Mouse (Mus musculus) monocyte, adult 59 days (primary cell): ENCODE measurements around the gene 2210016F16Rik. TPM values are rescaled to one million over a fixed set of nuclear protein-coding genes. Genes with fewer than 3 reads are reported as not detected.

Experiments used
- total RNA-seq, 2 experiments: library from RNA; stranded (reverse); gene quantifications; one replicate each; pipeline ENCODE4 v1.2.4; 2023

Gene 2210016F16Rik
- total RNA-seq, result 10 to 100 TPM; 16.8 to 18.4 TPM

GRCm38 (mm10) chr13:58384779-58385546, at the start of gene 2210016F16Rik:
Gene 2210016F16Rik, minus strand, starts transcription at chr13:58385225.

GRCm38 (mm10) chr13:58403243-58403642, 18.2 kb upstream of the 2210016F16Rik start, which contains the start of gene Hnrnpk:
Gene Hnrnpk, minus strand, starts transcription at chr13:58403343.

GRCm38 (mm10) chr13:58402003-58402743, 17.1 kb upstream of the 2210016F16Rik start, which contains the start of gene Rmi1:
Gene Rmi1, plus strand, starts transcription at chr13:58402248.

GRCm38 (mm10) chr13:58358629-58359303, 26.3 kb downstream of the 2210016F16Rik start, which contains the start of gene Kif27:
Gene Kif27, minus strand, starts transcription at chr13:58359122.

Other genes with a start within 250 kb of the 2210016F16Rik start
- 10 to 100 TPM; 60.6 to 63.2 TPM for gene Idnk, start 227.6 kb downstream of the 2210016F16Rik start, total RNA-seq
- 10 to 100 TPM; 62.1 to 64.8 TPM for gene Ubqln1, start 169.6 kb downstream of the 2210016F16Rik start, total RNA-seq
- 1 to 10 TPM; 4.7 to 7.0 TPM for gene Gkap1, start 109.5 kb downstream of the 2210016F16Rik start, total RNA-seq
- under 1 TPM in 1 of 2 experiments, not detected in 1; 0.18 TPM for gene Kif27, start 26.1 kb downstream of the 2210016F16Rik start, total RNA-seq
- 10 to 100 TPM; 25.9 to 28.4 TPM for gene Rmi1, start 17.0 kb upstream of the 2210016F16Rik start, total RNA-seq
- 1,000 to 10,000 TPM in 1 of 2 experiments, 100 to 1,000 TPM in 1; 987 to 1,116 TPM for gene Hnrnpk, start 18.1 kb upstream of the 2210016F16Rik start, total RNA-seq
- under 1 TPM in 1 of 2 experiments, not detected in 1; 0.13 TPM for gene Slc28a3, start 225.7 kb upstream of the 2210016F16Rik start, total RNA-seq